Mouse (Mus musculus) kidney, embryonic 14.5 days (tissue): ENCODE data around the gene Fzd10. TPM values are rescaled to one million over a fixed set of nuclear protein-coding genes. Genes with fewer than 3 reads are reported as not detected.

ENCODE experiments used
- ATAC-seq: fragments of 200-750 bp; cut with Nextera tagmentation; 2 replicates; pipeline ENCODE4 v1.8.0; 2017; ENCODE audit warnings: moderate number of reproducible peaks, mild to moderate bottlenecking, moderate TSS enrichment, moderate library complexity; ENCODE audit not compliant: low FRiP score, low TSS enrichment
- H3K27ac ChIP-seq: fragments of 300-500 bp; sonication (generic); 2 replicates; pipeline ENCODE4 v1.5.1; 2014; ENCODE audit warnings: low read depth, mild to moderate bottlenecking, low read length, moderate library complexity, mixed read lengths
- H3K27me3 ChIP-seq: fragments of 300-500 bp; sonication (generic); 2 replicates; pipeline ENCODE4 v1.6.1; 2014; ENCODE audit warnings: mild to moderate bottlenecking, low read length; ENCODE audit not compliant: control insufficient read depth, insufficient read depth
- H3K36me3 ChIP-seq: fragments of 300-500 bp; sonication (generic); 2 replicates; pipeline ENCODE4 v1.6.1; 2014; ENCODE audit warnings: low read length, mixed read lengths; ENCODE audit not compliant: control insufficient read depth, insufficient read depth
- H3K4me1 ChIP-seq: fragments of 300-500 bp; sonication (generic); 2 replicates; pipeline ENCODE4 v1.6.1; 2014; ENCODE audit warnings: low read length, mixed read lengths; ENCODE audit not compliant: control insufficient read depth, insufficient read depth
- H3K4me2 ChIP-seq: fragments of 300-500 bp; sonication (generic); replicated peaks from 2 replicates; pipeline ENCODE4 v1.6.1; 2014; ENCODE audit warnings: low read depth, mild to moderate bottlenecking, low read length
- H3K4me3 ChIP-seq: fragments of 300-500 bp; sonication (generic); 2 replicates; pipeline ENCODE4 v1.5.1; 2014; ENCODE audit warnings: mild to moderate bottlenecking, low read length
- H3K9ac ChIP-seq: fragments of 300-500 bp; sonication (generic); 2 replicates; pipeline ENCODE4 v1.6.1; 2014; ENCODE audit warnings: low read depth, mild to moderate bottlenecking, low read length, moderate library complexity
- H3K9me3 ChIP-seq: fragments of 300-500 bp; sonication (generic); 2 replicates; pipeline ENCODE4 v1.6.1; 2016; ENCODE audit warnings: low read length; ENCODE audit not compliant: control insufficient read depth
- WGBS: fragments of 180-500 bp; shearing (Covaris S2); extraction: QIAGEN DNeasy Blood & Tissue Kit; methylation state at CpG from one replicate; pipeline ENCODE4 v1.1.7; 2014; 5-methylcytosine and 5-hydroxymethylcytosine counted together
- polyA plus RNA-seq: library from polyadenylated mRNA; unstranded; fragments of >200 nt; fragmentation: Nextera tagmentation; extraction: Ambion mirVana; gene quantifications from 2 replicates; pipeline ENCODE4 v1.2.1, GENCODE M21; 2014

The Fzd10 gene
- polyA plus RNA-seq, 1 experiment from 2014 or later: 3.4 TPM

- H3K27ac ChIP-seq: no peak overlapping the region
- no peak overlapping the region for H3K4me2 ChIP-seq
- no peaks in the 10 kb centered on the region for H3K27me3 ChIP-seq
- no peak overlapping the region for H3K9ac ChIP-seq
- 0 out of 2 replicates have a peak, but pooled peaks cover 8% of the 10 kb centered on the region for H3K4me1 ChIP-seq
- no peaks in the 10 kb centered on the region for H3K9me3 ChIP-seq
- 82% methylated on average over 10 of the region's 10 CpGs for WGBS
- H3K4me3 ChIP-seq: no peak overlapping the region
- no peak for ATAC-seq
- H3K36me3 ChIP-seq: no peaks in the 10 kb centered on the region
Observed at GRCm38 (mm10) chr5:128647221-128647730, 46.6 kb downstream of the Fzd10 start.

GRCm38 (mm10) chr5:128649336-128649897 lies 48.8 kb downstream of the Fzd10 start:
- Histone ChIP-seq H3K4me1 (0 out of 2 replicates have a peak, but pooled peaks cover 8% of the 10 kb centered on the region), H3K9ac (no peak overlapping the region), H3K27me3 (no peaks in the 10 kb centered on the region), H3K4me2 (no peak overlapping the region), H3K4me3 (no peak overlapping the region), H3K9me3 (no peaks in the 10 kb centered on the region), H3K27ac (no peak overlapping the region), H3K36me3 (no peaks in the 10 kb centered on the region)
- 70% methylated on average over 11 of the region's 11 CpGs for WGBS
- ATAC-seq: no peak

Other genes with a start within 250 kb of the Fzd10 start
- 0.20 and 0.34 TPM in 2 replicates for gene Tmem132d, start 167.8 kb upstream of the Fzd10 start, polyA plus RNA-seq
- gene Piwil1, start 101.7 kb downstream of the Fzd10 start, polyA plus RNA-seq: not detected in 2 replicates